8 mouse cellular contexts compared by ENCODE assay signal in the genomic region with DNA sequence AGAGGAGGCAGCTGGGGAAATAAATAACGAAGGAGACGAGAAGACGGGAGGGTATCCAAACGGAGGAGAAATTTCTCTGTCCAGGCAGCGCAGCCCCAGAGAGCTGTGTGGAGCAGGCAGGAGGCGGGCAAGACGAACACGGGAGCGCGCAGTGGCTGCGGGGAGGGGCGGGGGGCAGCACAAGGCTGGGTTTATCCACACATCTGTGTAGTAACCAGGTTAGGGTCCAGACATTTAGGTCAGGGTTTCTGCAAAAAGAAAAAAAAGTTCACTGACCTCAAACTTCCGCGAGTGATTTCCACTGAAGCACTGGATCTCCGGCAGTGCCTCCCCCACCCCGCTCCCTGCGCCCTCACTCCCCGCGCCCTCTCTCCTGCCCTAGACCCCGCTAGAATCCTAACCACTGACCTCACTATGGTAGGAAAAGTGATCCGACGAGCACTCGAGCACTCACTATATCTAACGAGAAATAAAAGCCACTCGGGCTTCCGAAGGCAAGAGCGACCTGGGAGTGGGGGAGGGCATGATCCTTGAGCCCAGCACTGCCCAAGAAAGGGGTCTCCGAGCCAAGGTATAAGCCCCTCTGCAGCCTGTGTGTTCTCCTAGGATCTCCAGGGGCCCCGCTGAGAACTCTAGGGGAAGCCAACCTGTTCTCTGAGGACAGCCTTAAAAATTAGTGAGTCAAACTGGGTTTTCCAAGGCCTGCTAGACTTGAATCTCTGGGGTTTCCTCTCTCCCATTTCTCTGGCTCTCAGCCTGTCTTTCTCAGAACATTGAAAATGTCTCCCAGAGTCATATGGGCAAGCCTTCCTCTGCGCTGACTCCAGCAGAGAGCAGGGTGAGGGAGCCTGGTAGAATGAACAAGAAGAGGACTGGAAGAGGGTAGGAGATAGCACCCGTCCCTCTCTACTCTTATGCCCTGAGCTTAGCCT. TPM values are rescaled to one million over a fixed set of nuclear protein-coding genes. Genes with fewer than 3 reads are reported as not detected.
DNase-seq lines count a peak whose midpoint lies in the region; ATAC-seq and TF ChIP-seq lines count a peak whose summit lies in the region.

A gene (minus strand): TSS at position 227 of the 932 bp plus-strand sequence.

- peak within 1 kb of the TSS; percentile 50 for H3K9ac ChIP-seq in heart, embryonic 12.5 days
- peak within 1 kb of the TSS; percentile 46 for H3K9ac ChIP-seq in heart, embryonic 15.5 days
- H3K9ac ChIP-seq in limb, embryonic 11.5 days (ENCODE audit: low read length), result 0 out of 2 replicates have a peak within 1 kb of the TSS, but pooled peaks have one; percentile 28
- peak within 1 kb of the TSS; percentile 29; the same call in 1 of the 2 replicates for H3K9ac ChIP-seq in neural tube, embryonic 15.5 days (replicated peaks)

- ATAC-seq in heart, embryonic 12.5 days (ENCODE audit: insufficient number of reproducible peaks, low FRiP score), result no peak; the same call in 1 of the 2 replicates
- no peak for ATAC-seq in heart, embryonic 15.5 days (replicated peaks; ENCODE audit: insufficient number of reproducible peaks, insufficient read depth, low FRiP score, low read depth)
- 0 out of 2 replicates have a peak, but pooled peaks have one; percentile 42 for ATAC-seq in limb, embryonic 11.5 days (ENCODE audit: insufficient number of reproducible peaks, low FRiP score, low TSS enrichment, low read depth)
- ATAC-seq in neural tube, embryonic 15.5 days (ENCODE audit: low FRiP score), result no peak; the same call in 1 of the 2 replicates

- no peaks in the 10 kb centered on the region for H3K36me3 ChIP-seq in heart, embryonic 12.5 days
- H3K36me3 ChIP-seq in E14TG2a.4 (ENCODE audit: insufficient read depth, low read length), result no peaks in the 10 kb centered on the region
- H3K36me3 ChIP-seq in heart, embryonic 15.5 days, result no peaks in the 10 kb centered on the region
- no peaks in the 10 kb centered on the region for H3K36me3 ChIP-seq in limb, embryonic 11.5 days (ENCODE audit: control insufficient read depth, insufficient read depth, low read length)
- no peaks in the 10 kb centered on the region for H3K36me3 ChIP-seq in neural tube, embryonic 15.5 days

- H3K9me3 ChIP-seq in heart, embryonic 12.5 days (replicated peaks), result no peaks in the 10 kb centered on the region
- H3K9me3 ChIP-seq in E14TG2a.4 (ENCODE audit: low read length), result peaks cover 6% of the 10 kb centered on the region
- H3K9me3 ChIP-seq in heart, embryonic 15.5 days (replicated peaks), result no peaks in the 10 kb centered on the region
- H3K9me3 ChIP-seq in limb, embryonic 11.5 days (ENCODE audit: control insufficient read depth, low read length), result no peaks in the 10 kb centered on the region
- no peaks in the 10 kb centered on the region for H3K9me3 ChIP-seq in neural tube, embryonic 15.5 days (replicated peaks)

- 9% methylated on average over 31 of the region's 31 CpGs for WGBS in heart, embryonic 12.5 days
- 9% methylated on average over 31 of the region's 31 CpGs for whole genome bisulfite sequencing in heart, embryonic 15.5 days
- 7% methylated on average over 31 of the region's 31 CpGs for WGBS in limb, embryonic 11.5 days
- WGBS in neural tube, embryonic 15.5 days, result 6% methylated on average over 31 of the region's 31 CpGs

- peaks cover 15% of the 10 kb centered on the region; the same call in 1 of the 2 replicates for H3K4me1 ChIP-seq in heart, embryonic 12.5 days (replicated peaks)
- H3K4me1 ChIP-seq in E14TG2a.4 (replicated peaks; ENCODE audit: low read depth, low read length), result peaks cover 18% of the 10 kb centered on the region
- H3K4me1 ChIP-seq in heart, embryonic 15.5 days (replicated peaks), result peaks cover 12% of the 10 kb centered on the region
- H3K4me1 ChIP-seq in limb, embryonic 11.5 days (ENCODE audit: control insufficient read depth, insufficient read depth, low read length), result peaks cover 3% of the 10 kb centered on the region; the same call in 1 of the 2 replicates
- peaks cover 30% of the 10 kb centered on the region for H3K4me1 ChIP-seq in neural tube, embryonic 15.5 days

- no peak for TF ChIP-seq CTCF in E14TG2a.4 (conservative IDR thresholded peaks at IDR 0.05; ENCODE audit: low read length)

- DNase-seq in heart, adult 9 months (ENCODE audit: low spot score in 2 of 2), result no peak
- DNase-seq in cerebellum, postnatal 10 days, result peak; percentile 81 to 82
- peak; percentile 66 for DNase-seq in limb, embryonic 11.5 days (ENCODE audit: low spot score)
- DNase-seq in thymus, postnatal 10 days (ENCODE audit: low spot score in 2 of 2), result no peak

- peaks cover 48% of the 10 kb centered on the region for H3K27me3 ChIP-seq in heart, embryonic 12.5 days (replicated peaks)
- peaks cover 55% of the 10 kb centered on the region for H3K27me3 ChIP-seq in E14TG2a.4 (ENCODE audit: insufficient read depth, low read length)
- H3K27me3 ChIP-seq in heart, embryonic 15.5 days, result peaks cover 45% of the 10 kb centered on the region
- H3K27me3 ChIP-seq in limb, embryonic 11.5 days (ENCODE audit: control insufficient read depth, insufficient read depth, low read length), result peaks cover 19% of the 10 kb centered on the region
- peaks cover 18% of the 10 kb centered on the region for H3K27me3 ChIP-seq in neural tube, embryonic 15.5 days (replicated peaks)

- H3K4me3 ChIP-seq in heart, embryonic 12.5 days, result peak within 1 kb of the TSS; percentile 56
- peak within 1 kb of the TSS; percentile 51 for H3K4me3 ChIP-seq in E14TG2a.4 (replicated peaks; ENCODE audit: low read length)
- peak within 1 kb of the TSS; percentile 51 for H3K4me3 ChIP-seq in heart, embryonic 15.5 days
- H3K4me3 ChIP-seq in limb, embryonic 11.5 days (ENCODE audit: low read depth, low read length), result peak within 1 kb of the TSS; percentile 36
- peak within 1 kb of the TSS; percentile 44 for H3K4me3 ChIP-seq in neural tube, embryonic 15.5 days (replicated peaks)

- H3K4me2 ChIP-seq in heart, embryonic 12.5 days, result peak within 1 kb of the TSS; percentile 91
- peak within 1 kb of the TSS; percentile 90 for H3K4me2 ChIP-seq in heart, embryonic 15.5 days
- peak within 1 kb of the TSS; percentile 58 for H3K4me2 ChIP-seq in limb, embryonic 11.5 days (ENCODE audit: low read depth, severe bottlenecking)
- peak within 1 kb of the TSS; percentile 84 for H3K4me2 ChIP-seq in neural tube, embryonic 15.5 days

- no peak within 1 kb of the TSS for H3K27ac ChIP-seq in heart, embryonic 12.5 days (ENCODE audit: poor library complexity, severe bottlenecking)
- no peak within 1 kb of the TSS for H3K27ac ChIP-seq in heart, embryonic 15.5 days
- no peak within 1 kb of the TSS for H3K27ac ChIP-seq in limb, embryonic 11.5 days (replicated peaks; ENCODE audit: low read depth, low read length)
- H3K27ac ChIP-seq in neural tube, embryonic 15.5 days (replicated peaks), result no peak within 1 kb of the TSS

RNA-seq across cellular contexts. Expression of the gene that starts here (rescaled TPM):
- polyA plus RNA-seq in heart, embryonic 12.5 days (2016; fragmentation: Nextera tagmentation; extraction: Ambion mirVana), result 0.23 and 0.29 TPM in 2 replicates
- 0.14 and 0.18 TPM in 2 replicates for polyA plus RNA-seq in heart, embryonic 15.5 days (2015; fragmentation: Nextera tagmentation; extraction: Ambion mirVana)
- 0.49 and 0.61 TPM in 2 replicates for polyA plus RNA-seq in limb, embryonic 11.5 days (2014; fragmentation: Nextera tagmentation; extraction: Ambion mirVana)
- 12.7 and 17.1 TPM in 2 replicates for polyA plus RNA-seq in neural tube, embryonic 15.5 days (2015; fragmentation: Nextera tagmentation; extraction: Ambion mirVana)

Comparison
In these comparisons a context has a peak if more than half of its experiments do, and no peak if none do; other contexts are left out.
1. Peak in DNase-seq, ATAC-seq, H3K4me3 ChIP-seq, H3K9ac ChIP-seq and H3K4me2 ChIP-seq in limb, embryonic 11.5 days; RNA of the gene not detected or under 1 TPM.
2. DNase-seq: peak in cerebellum, postnatal 10 days (2 of 2); none in heart, adult 9 months (0 of 2) and thymus, postnatal 10 days (0 of 2).
3. Peak in every context shown above with its lines, with median percentiles within 50 percentile points of each other: H3K4me2 ChIP-seq, H3K4me3 ChIP-seq and H3K9ac ChIP-seq.